Mouse (Mus musculus) ovary, postnatal 14 days (tissue): Measurements from ENCODE around the gene Cd164.

ENCODE experiments used
- DNase-seq: peaks from one replicate; pipeline ENCODE4 v3.0.0; 2022; ENCODE audit warnings: low spot score

The Cd164 gene

DNA sequence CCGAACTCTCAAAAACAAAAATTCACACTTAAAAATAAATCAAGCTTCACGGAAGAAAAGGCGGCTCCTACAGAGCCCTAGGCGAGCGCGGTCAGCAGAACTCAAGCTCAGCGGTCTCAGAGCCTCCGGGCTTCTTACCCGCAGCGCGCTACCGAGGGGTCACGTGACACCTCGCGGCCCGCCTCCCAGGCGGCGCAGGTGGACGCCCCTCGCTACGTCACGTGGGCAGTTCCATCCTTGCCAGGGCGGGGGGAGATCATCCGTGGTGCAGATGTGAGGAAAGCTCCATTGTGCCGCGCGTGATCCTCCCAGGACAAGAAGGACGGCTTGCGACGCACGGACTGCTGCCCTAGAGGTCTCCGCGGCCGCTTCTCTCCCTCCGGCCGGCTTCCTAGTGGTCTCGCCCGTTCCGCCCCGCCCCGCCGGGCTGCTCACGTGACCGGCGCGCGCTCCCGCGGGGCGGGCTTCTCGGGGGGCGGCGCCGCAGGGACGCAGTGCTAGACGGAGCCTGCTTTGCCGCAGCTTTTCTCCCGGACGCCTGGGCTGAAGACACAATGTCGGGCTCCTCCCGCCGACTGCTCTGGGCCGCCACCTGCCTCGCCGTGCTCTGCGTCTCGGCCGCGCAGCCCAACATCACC, at the start of gene Cd164:
Cd164 (plus strand) TSS at position 434 of the 638 bp plus-strand sequence.
- DNase-seq = peak; percentile 90

DNA sequence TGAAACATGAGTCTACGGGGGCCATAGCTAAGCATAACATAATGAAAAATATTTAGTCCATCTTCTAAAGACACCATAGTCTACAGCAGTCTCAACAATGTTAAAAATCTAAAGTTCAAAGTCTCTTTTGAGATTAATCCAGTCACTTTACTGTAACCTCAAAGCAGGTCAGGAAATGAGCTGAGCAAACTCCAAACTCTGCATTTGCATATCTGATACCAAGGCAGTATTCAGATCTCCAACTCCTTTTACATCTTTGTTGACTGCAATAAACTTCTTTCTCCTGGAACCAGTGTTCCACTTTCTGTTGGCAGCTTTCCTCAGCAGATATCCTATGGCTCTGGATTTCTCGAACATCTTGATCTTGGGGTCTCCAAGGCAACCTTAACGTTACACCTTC, 48.5 kb upstream of the Cd164 start:
- no peak for DNase-seq

DNA sequence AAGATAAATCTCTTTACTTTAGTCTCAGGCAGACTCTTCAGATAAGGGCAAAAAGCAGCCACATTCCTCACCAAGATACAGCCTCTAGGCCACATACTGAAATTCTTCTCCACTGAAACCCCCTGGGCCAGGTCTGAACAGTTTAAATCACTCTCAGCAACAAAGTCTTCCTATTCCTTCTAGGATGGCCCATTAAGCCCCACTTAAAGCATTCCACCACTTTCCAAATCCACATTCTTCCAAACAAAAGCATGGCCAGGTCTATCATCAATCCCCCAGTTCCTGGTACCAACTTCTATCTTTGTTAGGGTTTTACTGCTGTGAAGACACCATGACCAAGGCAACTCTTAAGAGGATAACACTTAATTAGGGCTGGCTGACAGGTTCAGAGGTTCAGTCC, 46.7 kb upstream of the Cd164 start:
- no peak for DNase-seq

DNA sequence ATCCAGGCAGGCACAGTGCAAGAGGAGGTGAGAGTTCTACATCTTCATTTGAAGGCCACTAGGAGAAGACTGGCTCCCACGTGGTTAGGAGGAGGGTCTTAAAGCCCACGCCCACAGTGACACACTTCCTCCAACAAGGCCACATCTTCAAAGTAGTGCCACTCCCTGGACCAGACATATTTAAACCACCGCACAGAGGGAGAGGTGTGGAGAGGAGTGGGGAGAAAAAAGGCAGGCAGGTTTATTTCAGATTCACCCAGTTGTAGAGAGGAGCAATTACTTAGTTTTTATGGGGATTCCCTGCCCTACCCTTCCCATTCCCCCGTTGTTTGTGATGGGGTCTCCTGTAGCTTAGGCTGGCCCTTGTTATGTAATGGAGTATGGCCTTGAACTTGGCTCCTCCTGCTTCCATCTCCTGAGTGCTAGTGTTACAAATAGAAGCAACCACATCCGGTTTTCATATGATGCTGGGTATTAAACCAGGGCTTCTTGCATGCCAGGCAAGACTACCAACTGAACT, 46.2 kb upstream of the Cd164 start:
- no peak for DNase-seq

DNA sequence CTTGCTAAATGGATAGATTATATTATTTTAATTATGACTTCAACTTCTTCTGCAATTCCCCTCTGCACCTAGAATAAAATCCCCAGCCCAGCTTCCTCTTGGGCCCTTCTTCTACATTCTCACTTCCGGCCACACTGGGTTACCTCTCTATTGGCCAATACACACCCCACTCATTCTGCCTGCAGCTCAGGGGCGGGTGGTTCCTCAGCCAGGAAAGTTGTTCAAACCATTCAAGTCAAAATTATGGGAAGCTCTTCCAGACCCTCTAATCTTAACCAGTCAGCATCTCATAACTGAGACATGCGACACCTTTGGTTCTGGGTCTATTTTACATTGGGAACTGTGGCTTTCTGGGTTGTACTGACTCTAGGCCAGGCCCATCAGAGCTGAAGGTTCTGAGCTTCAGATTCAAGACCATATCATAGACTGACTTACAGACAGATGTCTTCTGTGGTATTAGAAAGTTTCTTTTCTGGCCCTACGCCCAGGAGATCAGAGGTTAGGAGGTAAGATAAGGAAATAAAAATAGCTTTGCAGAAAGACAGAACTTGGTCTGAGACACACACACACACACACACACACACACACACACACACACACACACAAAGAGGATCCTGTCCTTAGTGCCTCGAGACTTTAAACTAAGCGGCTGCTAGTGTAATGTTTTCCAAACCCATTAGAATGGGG, 45.3 kb upstream of the Cd164 start:
- DNase-seq = no peak

DNA sequence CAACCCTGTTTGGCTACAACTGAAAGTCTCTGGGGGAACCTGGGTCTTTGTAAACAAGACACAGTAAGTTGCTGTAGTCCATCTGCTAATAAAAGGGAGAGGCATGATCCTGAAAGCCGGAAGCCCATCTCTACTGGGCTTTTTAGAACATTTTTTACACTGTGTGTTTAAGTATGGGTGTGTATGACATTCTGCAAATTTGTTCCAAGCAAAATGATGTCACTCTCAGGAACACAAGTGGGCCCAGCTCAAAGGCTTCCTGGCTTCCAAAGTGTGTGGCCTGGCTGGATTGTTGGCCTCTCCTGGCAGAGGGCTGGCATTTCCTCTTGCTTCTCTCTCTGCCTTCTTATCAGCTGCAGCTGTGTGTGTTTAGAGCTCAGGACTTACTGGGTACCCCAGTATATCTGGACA, 44.2 kb upstream of the Cd164 start:
- DNase-seq = no peak

DNA sequence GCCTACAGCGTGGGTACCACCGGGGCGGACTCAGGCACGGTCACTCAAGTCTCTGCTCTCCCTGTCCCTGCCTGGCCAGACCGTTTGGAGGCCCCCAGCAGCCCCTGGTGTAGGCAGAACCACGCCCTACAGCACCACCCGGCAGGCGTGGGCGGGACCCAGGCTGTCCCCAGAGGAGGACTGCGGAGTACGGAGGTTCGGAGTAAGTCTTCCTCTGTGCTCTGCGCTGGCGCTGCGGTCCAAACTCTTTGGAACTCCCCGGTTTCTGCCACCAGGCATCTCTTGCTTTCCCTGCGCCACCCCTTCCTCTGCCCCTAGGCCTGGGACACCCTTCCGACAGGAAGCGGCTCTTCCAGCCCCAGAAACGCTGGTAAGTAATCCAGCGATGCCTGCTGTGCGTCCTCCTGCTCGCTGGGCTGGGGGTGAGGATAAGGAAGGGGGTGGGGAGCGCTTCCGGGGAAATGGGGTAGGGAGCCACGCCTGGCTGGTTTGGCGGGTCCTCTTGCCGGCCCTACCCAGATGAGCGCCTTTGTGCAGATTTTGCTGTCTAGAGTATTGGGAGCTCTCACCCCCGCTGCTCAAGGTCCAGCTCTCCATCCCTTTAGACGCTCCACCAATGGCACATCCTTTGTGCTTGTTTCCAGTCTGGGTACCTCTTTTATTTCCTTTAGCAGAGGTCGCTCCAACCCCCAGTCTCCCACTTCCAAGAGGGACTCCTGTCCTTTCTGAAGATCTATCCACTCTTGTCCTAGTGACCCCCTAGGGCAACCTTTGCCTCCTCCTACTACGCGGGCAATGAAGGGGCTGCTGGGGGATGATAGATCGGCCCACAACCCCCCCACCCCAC, 42.8 kb upstream of the Cd164 start, which contains the start of gene Mical1:
Mical1 (plus strand) TSS at position 144 of the 847 bp plus-strand sequence.
- DNase-seq = peak; percentile 39

DNA sequence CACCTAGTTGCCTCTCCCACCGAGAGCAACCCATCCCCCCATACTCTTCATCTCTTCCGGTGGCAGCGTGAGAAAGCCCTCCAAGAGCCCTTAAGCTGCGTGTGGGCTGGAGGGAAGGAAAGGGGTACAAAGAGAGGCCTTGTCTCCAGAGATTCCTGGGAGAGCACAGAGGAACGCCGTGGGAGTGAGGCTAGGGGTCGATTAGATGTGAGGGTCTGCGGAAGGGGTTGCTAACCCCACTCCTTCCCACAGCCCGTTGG, 42.3 kb upstream of the Cd164 start:
- DNase-seq = no peak

DNA sequence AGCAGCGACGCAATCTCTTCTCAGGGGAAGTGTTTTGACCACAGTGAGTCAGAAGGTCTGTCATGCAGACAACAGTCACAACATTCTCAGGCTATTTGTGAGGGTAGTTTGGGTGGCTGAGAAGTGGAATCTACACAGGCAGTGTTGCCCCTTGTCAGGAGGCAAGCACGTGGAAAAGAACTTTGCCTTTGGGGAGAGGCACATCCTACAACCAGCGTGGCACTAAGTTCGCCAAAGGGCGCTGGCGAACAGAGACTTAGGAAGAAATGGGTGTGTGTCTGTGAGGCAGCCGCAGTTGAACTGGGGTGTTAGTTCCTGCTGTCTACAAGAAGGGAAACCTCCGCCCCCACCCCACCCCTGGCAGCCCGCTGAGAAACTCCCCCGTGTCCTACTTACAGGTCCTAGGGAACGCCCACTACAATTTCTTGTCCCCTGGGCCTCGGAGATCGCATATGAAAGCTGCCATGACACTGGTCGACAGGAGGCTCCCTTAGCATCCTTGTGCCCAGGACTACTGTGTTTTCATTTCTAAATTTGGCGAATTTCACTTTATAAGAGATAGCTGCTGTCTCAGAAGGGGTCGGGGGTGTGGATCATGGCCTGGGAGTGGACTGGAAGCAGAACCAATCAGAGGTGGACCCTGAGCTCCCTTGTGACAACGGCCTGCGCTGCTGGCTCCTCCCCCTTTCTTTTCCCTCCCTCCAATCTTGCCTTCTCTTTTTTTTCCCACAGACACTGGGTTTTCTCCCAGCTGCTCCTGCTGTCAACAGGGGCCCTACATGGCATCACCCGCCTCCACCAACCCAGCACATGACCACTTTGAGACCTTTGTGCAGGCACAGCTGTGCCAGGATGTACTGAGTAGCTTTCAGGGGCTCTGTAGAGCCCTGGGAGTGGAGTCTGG, 41.7 kb upstream of the Cd164 start:
- DNase-seq = peak; percentile 26

DNA sequence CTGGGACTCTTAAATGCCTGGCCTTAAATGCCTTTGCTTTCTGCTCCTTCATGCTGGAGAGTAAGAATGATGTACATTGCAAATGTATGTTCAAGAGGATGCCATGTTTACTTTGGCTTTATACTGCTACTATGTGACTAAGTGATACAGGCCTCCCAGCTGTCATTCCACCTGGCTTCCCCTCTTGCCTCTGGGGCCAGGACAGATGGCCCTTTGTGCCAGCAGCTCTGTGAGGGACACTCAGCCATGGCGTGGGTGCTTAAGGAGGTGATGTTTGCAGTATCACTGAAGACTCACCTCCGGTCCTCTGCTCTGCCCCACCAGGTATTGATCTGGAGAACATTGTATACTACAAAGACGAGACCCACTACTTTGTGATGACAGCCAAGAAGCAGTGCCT, 39.3 kb upstream of the Cd164 start:
- no peak for DNase-seq

DNA sequence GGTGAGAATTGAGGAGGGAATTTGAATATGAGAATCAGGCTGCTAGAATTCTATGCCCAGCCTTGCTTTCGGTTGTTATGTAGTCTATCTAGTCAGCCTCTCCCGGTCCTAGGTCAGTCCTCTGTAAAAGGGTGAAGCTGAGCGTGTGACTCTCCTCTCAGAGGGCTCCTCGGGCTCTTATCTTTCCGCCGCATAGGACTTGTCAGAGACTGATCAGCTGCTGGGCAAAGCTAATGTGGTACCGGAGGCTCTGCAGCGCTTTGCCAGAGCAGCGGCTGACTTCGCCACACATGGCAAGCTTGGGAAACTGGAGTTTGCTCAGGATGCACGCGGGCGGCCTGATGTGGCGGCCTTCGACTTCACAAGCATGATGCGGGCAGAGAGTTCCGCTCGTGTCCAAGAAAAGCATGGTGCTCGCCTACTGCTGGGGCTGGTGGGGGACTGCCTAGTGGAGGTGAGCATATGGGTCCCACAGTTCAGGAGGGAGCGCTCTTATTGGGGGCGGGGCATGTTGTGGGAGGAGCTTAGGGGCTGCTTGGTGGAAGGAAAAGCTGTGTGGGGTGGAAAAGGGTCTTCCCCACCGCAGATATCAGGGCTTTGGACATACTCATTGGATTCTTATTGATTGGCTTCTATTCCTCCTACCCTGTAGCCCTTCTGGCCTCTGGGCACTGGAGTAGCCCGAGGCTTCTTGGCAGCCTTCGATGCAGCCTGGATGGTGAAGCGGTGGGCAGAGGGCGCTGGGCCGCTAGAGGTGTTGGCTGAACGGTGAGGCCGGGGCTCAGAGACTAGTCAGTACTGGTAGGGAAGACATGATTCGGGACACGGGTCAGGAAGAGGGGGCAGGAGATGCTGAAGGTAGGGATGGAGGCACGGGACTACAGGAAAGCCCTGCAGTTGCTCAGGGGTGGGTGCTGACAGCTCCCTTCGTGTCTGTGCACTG, 38.0 kb upstream of the Cd164 start:
- DNase-seq = no peak

DNA sequence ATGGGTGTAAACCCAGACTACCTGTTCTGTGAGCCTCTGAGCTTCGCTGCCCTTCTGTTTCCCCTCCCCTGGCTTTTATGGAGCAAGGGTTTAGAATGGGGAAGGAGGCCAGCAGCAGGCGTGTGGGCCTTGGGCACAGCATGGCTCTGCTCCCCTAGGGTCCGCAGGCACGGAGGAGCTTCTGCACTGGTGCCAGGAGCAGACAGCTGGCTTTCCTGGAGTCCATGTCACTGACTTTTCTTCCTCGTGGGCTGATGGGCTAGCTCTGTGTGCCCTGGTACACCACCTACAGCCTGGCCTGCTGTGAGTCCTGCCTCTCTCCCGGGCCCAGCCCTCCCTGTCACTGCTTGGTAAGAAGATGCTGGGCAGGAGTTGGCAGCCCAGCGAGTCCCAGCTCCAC, 36.8 kb upstream of the Cd164 start:
- DNase-seq = no peak

DNA sequence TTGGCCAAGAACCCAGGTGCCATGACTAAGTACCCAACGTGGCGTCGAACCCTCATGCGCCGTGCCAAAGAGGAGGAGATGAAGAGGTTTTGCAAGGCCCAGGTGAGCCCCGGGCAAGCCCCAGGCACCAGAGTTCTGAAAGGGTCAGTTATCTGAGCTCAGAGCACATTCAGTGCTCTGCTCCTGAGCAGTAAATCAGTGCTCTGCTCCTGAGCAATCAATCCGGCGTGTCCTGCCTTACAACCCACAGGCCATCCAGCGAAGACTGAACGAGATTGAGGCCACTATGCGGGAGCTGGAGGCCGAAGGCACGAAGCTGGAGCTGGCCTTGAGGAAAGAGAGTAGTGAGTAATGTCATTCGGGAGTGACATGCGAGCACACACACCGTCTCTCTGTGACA, 33.4 kb upstream of the Cd164 start:
- no peak for DNase-seq

DNA sequence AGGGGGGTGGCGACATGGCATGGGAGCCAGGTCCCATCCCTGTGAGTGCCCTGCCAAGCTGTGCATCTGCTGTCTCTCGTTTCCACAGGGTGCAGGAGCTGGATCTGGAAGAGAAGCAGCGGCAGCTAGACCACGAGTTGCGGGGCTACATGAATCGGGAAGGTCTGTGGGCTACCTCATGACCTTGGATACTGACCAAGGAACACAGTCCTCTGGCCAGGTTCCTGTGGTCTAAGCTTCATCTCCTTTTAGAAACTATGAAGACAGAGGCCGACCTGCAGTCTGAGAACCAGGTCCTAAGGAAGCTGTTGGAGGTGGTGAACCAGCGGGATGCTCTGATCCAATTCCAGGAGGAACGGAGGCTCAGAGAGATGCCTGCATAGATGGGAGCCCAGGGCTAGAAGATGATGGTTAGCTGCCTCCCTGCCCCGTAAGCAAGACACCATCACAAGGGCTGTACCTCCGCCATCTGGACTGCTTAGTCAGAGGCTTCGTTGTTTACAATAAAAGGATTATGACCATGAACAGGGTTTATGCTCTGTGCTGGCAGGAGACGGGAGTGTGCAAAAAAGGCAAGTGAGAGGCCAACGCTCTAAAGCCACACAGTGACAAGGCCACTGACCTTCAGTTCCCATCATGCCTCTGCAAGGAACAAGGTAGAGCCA, 32.6 kb upstream of the Cd164 start:
- no peak for DNase-seq

DNA sequence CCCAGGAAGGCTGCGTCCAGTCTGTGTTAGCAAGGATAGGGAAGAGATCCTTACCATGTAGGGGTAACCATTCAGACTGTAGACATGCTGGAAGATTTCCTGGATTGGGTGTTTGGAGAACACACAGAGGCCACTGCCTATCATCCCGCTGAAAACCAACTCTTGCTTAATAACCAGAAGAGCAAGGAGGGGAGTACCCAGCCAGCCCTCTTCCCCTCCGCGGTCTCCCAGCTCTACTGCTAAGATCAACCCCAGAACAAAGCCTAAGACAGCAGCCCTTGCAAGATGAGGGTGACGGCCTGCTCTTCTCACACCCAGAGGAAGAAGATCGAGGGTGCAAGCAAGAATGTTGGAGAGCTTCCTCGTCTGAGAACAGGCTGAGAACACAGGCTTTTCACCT, 30.3 kb upstream of the Cd164 start:
- no peak for DNase-seq

DNA sequence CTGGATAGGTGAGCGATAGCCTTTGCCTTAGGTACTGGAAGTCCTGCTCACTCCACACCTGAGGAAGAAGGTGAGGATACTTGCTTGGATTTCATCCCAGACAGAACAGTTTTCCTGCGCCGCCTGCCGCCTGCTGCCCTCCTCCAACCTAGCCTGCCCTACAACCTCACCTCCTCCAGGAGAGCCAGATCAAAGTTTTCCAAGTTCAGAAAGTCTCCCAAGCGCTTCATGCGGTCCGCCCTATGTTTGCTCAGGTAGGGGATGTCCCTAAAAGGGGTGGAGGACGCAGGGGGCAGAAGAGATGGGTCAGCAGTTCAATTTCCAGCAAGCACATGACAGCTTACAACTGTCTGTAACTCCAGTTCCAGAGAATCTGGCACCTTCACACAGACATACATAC, 29.9 kb upstream of the Cd164 start:
- DNase-seq = no peak

DNA sequence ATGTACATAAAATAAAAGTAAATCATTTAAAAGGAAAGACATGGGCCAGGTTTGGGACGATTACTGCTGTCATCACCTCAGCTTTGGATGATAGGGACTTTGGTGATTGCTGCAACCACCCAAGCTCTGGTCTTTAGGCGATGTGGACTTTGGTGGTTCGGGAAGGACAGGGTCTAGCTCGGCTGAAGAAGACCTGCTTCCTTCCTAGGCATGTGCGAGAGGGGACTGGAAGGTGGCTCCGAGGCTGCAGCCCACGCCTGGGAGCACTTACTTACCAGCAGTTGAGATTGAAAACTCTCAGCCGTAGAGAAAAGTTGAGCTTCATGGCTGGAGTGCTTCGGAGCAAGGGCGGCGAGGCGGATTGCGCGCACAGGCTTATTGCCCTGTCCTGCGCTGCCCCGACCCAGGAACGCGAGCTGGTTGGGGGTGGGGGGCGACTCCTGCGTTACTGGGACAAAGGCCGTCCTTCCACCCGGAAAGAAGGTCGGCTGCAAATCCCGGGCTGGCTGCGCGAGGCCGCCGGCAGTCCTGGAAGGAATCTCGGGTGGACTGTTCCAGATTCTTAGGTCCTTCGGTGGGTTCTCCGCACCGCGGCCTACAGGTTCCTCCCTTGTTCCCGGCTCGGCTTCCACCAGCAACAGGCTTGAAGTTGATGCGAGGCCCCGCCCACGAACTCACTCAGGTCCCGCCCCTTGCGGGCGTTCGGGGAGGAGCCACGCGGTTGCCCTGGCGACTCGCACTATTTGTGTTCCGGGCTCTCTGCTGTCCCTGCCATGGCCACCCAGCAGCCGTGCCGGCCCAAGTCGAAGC, 29.3 kb upstream of the Cd164 start, which contains the start of the genes Smpd2 and Ppil6:
Smpd2 (minus strand) TSS at position 662 of the 810 bp plus-strand sequence.
Ppil6 (plus strand) TSS at position 732 of the 810 bp plus-strand sequence.
- peak; percentile 91 for DNase-seq

DNA sequence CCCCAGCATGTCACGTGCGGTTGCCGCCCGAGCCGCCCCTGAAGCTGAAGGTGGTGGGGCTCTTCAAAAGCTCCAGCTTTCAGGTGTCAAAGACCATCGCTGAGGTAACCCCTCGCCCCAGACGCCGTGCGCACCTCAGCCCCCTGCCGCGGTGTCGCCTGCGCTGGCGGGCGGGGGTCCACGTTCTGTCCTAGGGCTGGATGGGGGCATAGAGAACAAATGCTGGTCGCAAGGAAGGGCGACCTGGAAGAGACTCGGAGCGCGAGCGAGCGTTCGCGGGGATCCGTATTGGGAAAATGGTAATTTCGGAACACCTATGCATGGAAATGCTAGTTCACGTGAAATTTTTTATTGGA, 28.7 kb upstream of the Cd164 start:
- no peak for DNase-seq

DNA sequence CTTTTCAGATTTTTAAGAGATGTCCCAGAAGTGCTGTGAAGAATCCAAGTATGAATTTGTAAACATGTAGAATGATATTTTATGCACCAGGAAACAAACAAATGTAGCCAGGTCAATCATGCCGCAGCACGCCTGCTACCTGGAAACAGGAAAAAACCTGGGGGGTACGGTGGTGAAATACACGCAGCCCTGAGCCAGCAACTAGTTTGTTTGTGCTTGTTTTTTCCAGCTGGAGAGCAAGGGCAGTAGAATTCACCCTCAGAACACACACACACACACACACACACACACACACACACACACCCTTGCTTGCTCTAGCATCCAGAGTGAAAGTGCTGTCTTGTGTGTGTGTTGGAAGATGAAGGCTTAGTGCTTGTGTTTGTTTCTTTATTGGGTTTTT, 28.1 kb upstream of the Cd164 start:
- DNase-seq = no peak
